Comparison of ENCODE assay signal across 9 mouse cellular contexts in genomic region chr2:168741273-168742058, GRCm38 (mm10). TPM values are rescaled to one million over a fixed set of nuclear protein-coding genes. Genes with fewer than 3 reads are reported as not detected.
DNase-seq lines count a peak whose midpoint lies in the region; ATAC-seq and TF ChIP-seq lines count a peak whose summit lies in the region.
"Had no signal": no experiment of that assay in that cellular context is flagged by ENCODE, and none has a peak within 500 bp of the region (broad histone marks: within the 10 kb centered on the region; RNA-seq: fewer than 3 reads in every experiment).

No protein-coding gene starts in this region.

- POLR2A ChIA-PET in Patski (lab: Charles Lee), result no interaction called here

- peak overlapping the region; percentile 96 for H3K9ac ChIP-seq in hindbrain, embryonic 13.5 days
- peak overlapping the region; percentile 57 for H3K9ac ChIP-seq in lung, embryonic 15.5 days

- peak; percentile 35; the same call in 1 of the 2 replicates for TF ChIP-seq POLR2A in cerebellum, adult 2 months (IDR thresholded peaks at IDR 0.05; ENCODE audit: borderline replicate concordance, insufficient read depth, low read length)

- no peak for DNase-seq in Patski (ENCODE audit: low read depth, low spot score)
- DNase-seq in cerebellum, adult 2 months, result peak; percentile 89 to 90
- peak; percentile 62 to 66 for DNase-seq in layer of hippocampus, postnatal 14 days (ENCODE audit: low spot score in 2 of 2)
- peak; percentile 76 for DNase-seq in retina, embryonic 14.5 days (ENCODE audit: low spot score)
- DNase-seq in urinary bladder, postnatal 14 days (ENCODE audit: low spot score), result peak; percentile 91

- WGBS in cerebellum, adult 2 months, result under 1% methylated on average over 79 of the region's 108 CpGs
- WGBS in hindbrain, embryonic 13.5 days, result under 1% methylated on average over 47 of the region's 108 CpGs
- under 1% methylated on average over 49 of the region's 108 CpGs for WGBS in lung, embryonic 15.5 days

- peak overlapping the region; percentile 60 for H3K4me2 ChIP-seq in hindbrain, embryonic 13.5 days
- peak overlapping the region; percentile 87 for H3K4me2 ChIP-seq in lung, embryonic 15.5 days

- H3K9me3 ChIP-seq in hindbrain, embryonic 13.5 days, result no peaks in the 10 kb centered on the region
- H3K9me3 ChIP-seq in lung, embryonic 15.5 days, result no peaks in the 10 kb centered on the region

- no peaks in the 10 kb centered on the region; the same call in 1 of the 2 replicates for H3K36me3 ChIP-seq in hindbrain, embryonic 13.5 days
- no peaks in the 10 kb centered on the region for H3K36me3 ChIP-seq in lung, embryonic 15.5 days

- ATAC-seq in Patski, result peak; percentile 61
- peak; percentile 83 for ATAC-seq in frontal cortex, adult (ENCODE audit: low TSS enrichment)
- peak; percentile 84 for ATAC-seq in hindbrain, embryonic 13.5 days (ENCODE audit: low FRiP score)
- peak; percentile 89 for ATAC-seq in lung, embryonic 15.5 days (ENCODE audit: borderline replicate concordance, extremely low read depth, low FRiP score, low TSS enrichment)

- in situ Hi-C loops in Patski (cut with MboI; ENCODE audit: low pct_unique_long_range_greater_than_20kb), result no loop called here

- TF ChIP-seq CTCF in Patski (IDR thresholded peaks at IDR 0.05), result peak; percentile 43
- peak; percentile 14; the same call in 1 of the 2 replicates for TF ChIP-seq CTCF in cerebellum, adult 2 months (IDR thresholded peaks at IDR 0.05; ENCODE audit: borderline replicate concordance, insufficient read depth, low read depth, low read length)

- H3K27me3 ChIP-seq in Patski, result no peaks in the 10 kb centered on the region
- no peaks in the 10 kb centered on the region for H3K27me3 ChIP-seq in cerebellum, adult 2 months (ENCODE audit: control insufficient read depth, insufficient read depth, low read length)
- 0 out of 2 replicates have a peak, but pooled peaks cover 3% of the 10 kb centered on the region for H3K27me3 ChIP-seq in hindbrain, embryonic 13.5 days
- no peaks in the 10 kb centered on the region for H3K27me3 ChIP-seq in lung, embryonic 15.5 days

- no peaks in the 10 kb centered on the region for H3K4me1 ChIP-seq in cerebellum, adult 2 months (ENCODE audit: control insufficient read depth, insufficient read depth, low read length)
- H3K4me1 ChIP-seq in hindbrain, embryonic 13.5 days (replicated peaks), result peaks cover 11% of the 10 kb centered on the region
- peaks cover 3% of the 10 kb centered on the region; the same call in 1 of the 2 replicates for H3K4me1 ChIP-seq in lung, embryonic 15.5 days

- H3K4me3 ChIP-seq in cerebellum, adult 2 months (replicated peaks; ENCODE audit: insufficient read depth, low read depth, low read length), result peak overlapping the region; percentile 88
- peak overlapping the region; percentile 92 for H3K4me3 ChIP-seq in hindbrain, embryonic 13.5 days
- peak overlapping the region; percentile 71 for H3K4me3 ChIP-seq in lung, embryonic 15.5 days

- H3K27ac ChIP-seq in cerebellum, adult 2 months (ENCODE audit: insufficient read depth, low read length), result peak overlapping the region; percentile 88
- H3K27ac ChIP-seq in hindbrain, embryonic 13.5 days, result peak overlapping the region; percentile 97
- H3K27ac ChIP-seq in lung, embryonic 15.5 days, result peak overlapping the region; percentile 86

- CTCF ChIA-PET in Patski (lab: Charles Lee), result interaction anchor here (0.9 kb wide), 1 partner anchor 10 kb away, joined by 3 read pairs; no protein-coding TSS in a partner anchor

RNA-seq across cellular contexts. Expression of gene Atp9a, which starts 0.7 kb away (rescaled TPM):
- polyA plus RNA-seq in Patski (2021), result 29.5 TPM
- 316 and 321 TPM in 2 replicates for polyA plus RNA-seq in cerebellum, adult 2 months (2012; rRNA removed)
- polyA plus RNA-seq in hindbrain, embryonic 13.5 days (2015; fragmentation: Nextera tagmentation; extraction: Ambion mirVana), result 60.4 and 65.2 TPM in 2 replicates
- 100 to 1,000 TPM; 411 to 417 TPM for total RNA-seq in layer of hippocampus, postnatal 14 days (2021)
- polyA plus RNA-seq in lung, embryonic 15.5 days (2015; fragmentation: Nextera tagmentation; extraction: Ambion mirVana), result 14.3 and 14.9 TPM in 2 replicates
- total RNA-seq: common myeloid progenitor, adult 5-6 weeks had no signal

RNA-seq across cellular contexts. Expression of gene Sall4, which starts 26.3 kb away (rescaled TPM):
- not detected for polyA plus RNA-seq in Patski (2021)
- polyA plus RNA-seq in cerebellum, adult 2 months (2012; rRNA removed), result 0.13 and 0.28 TPM in 2 replicates
- 0.91 and 1.1 TPM in 2 replicates for polyA plus RNA-seq in hindbrain, embryonic 13.5 days (2015; fragmentation: Nextera tagmentation; extraction: Ambion mirVana)
- total RNA-seq in layer of hippocampus, postnatal 14 days (2021), result under 1 TPM; 0.19 to 0.41 TPM
- polyA plus RNA-seq in lung, embryonic 15.5 days (2015; fragmentation: Nextera tagmentation; extraction: Ambion mirVana), result 0.05 and 0.11 TPM in 2 replicates
- total RNA-seq: common myeloid progenitor, adult 5-6 weeks had no signal
